Mouse (Mus musculus) midbrain, embryonic 16.5 days (tissue): Measurements from ENCODE around the gene Gm20388. TPM values are rescaled to one million over a fixed set of nuclear protein-coding genes. Genes with fewer than 3 reads are reported as not detected.

Experiments
- ATAC-seq: fragments of 200-750 bp; cut with Nextera tagmentation; 2 replicates; pipeline ENCODE4 v1.8.0; 2017; ENCODE audit warnings: moderate TSS enrichment
- H3K27ac ChIP-seq: fragments of 300-500 bp; sonication (generic); 2 replicates; pipeline ENCODE4 v1.5.1; 2014; ENCODE audit warnings: mild to moderate bottlenecking, low read length, mixed read lengths
- H3K27me3 ChIP-seq: fragments of 300-500 bp; sonication (generic); 2 replicates; pipeline ENCODE4 v1.6.1; 2014; ENCODE audit warnings: low read depth, low read length, mixed read lengths; ENCODE audit not compliant: control insufficient read depth, insufficient read depth
- H3K36me3 ChIP-seq: fragments of 300-500 bp; sonication (generic); 2 replicates; pipeline ENCODE4 v1.6.1; 2014; ENCODE audit warnings: mild to moderate bottlenecking, low read length, moderate library complexity, mixed read lengths; ENCODE audit not compliant: control insufficient read depth, insufficient read depth
- H3K4me1 ChIP-seq: fragments of 300-500 bp; sonication (generic); 2 replicates; pipeline ENCODE4 v1.6.1; 2014; ENCODE audit warnings: mild to moderate bottlenecking, low read length, mixed read lengths; ENCODE audit not compliant: control insufficient read depth, insufficient read depth
- H3K4me2 ChIP-seq: fragments of 300-500 bp; sonication (generic); 2 replicates; pipeline ENCODE4 v1.6.1; 2014; ENCODE audit warnings: mild to moderate bottlenecking, low read length, mixed read lengths
- H3K4me3 ChIP-seq: fragments of 300-500 bp; sonication (generic); 2 replicates; pipeline ENCODE4 v1.5.1; 2014; ENCODE audit warnings: low read depth, mild to moderate bottlenecking, low read length, moderate library complexity, mixed read lengths
- H3K9ac ChIP-seq: fragments of 300-500 bp; sonication (generic); 2 replicates; pipeline ENCODE4 v1.6.1; 2014; ENCODE audit warnings: low read depth, low read length, mixed read lengths
- H3K9me3 ChIP-seq: fragments of 300-500 bp; sonication (generic); replicated peaks from 2 replicates; pipeline ENCODE4 v1.6.1; 2014; ENCODE audit warnings: mild to moderate bottlenecking, low read length, mixed read lengths; ENCODE audit not compliant: control insufficient read depth, poor library complexity, severe bottlenecking
- WGBS: fragments of 180-500 bp; shearing (Covaris S2); extraction: QIAGEN DNeasy Blood & Tissue Kit; methylation state at CpG from one replicate; pipeline ENCODE4 v1.1.7; 2014; 5-methylcytosine and 5-hydroxymethylcytosine counted together
- polyA plus RNA-seq: library from polyadenylated mRNA; unstranded; fragments of >200 nt; fragmentation: Nextera tagmentation; extraction: Ambion mirVana; gene quantifications from 2 replicates; pipeline ENCODE4 v1.2.1, GENCODE M21; 2015

Gm20388 gene
- polyA plus RNA-seq, 1 experiment from 2014 or later, result 7.5 TPM

- no peak overlapping the region for H3K27ac ChIP-seq
- no peak overlapping the region for H3K4me3 ChIP-seq
- no peak for ATAC-seq
- H3K9me3 ChIP-seq, result no peaks in the 10 kb centered on the region
- H3K36me3 ChIP-seq, result peaks cover 11% of the 10 kb centered on the region
- 95% methylated on average over 7 of the region's 7 CpGs for WGBS
- no peaks in the 10 kb centered on the region for H3K27me3 ChIP-seq
- H3K9ac ChIP-seq, result no peak overlapping the region
- no peak overlapping the region for H3K4me2 ChIP-seq
- no peaks in the 10 kb centered on the region for H3K4me1 ChIP-seq
These were observed 2081.0 kb downstream of the Gm20388 start for GRCm38 (mm10) chr8:121991611-121992010.

GRCm38 (mm10) chr8:121992911-121993310, 2082.3 kb downstream of the Gm20388 start:
- Histone ChIP-seq H3K27me3 (no peaks in the 10 kb centered on the region), H3K9me3 (no peaks in the 10 kb centered on the region), H3K27ac (no peak overlapping the region), H3K4me1 (no peaks in the 10 kb centered on the region), H3K4me3 (no peak overlapping the region), H3K9ac (no peak overlapping the region), H3K4me2 (no peak overlapping the region), H3K36me3 (peaks cover 21% of the 10 kb centered on the region)
- no peak for ATAC-seq
- WGBS, result 83% methylated on average over 4 of the region's 4 CpGs

GRCm38 (mm10) chr8:121995112-121995511, 2084.5 kb downstream of the Gm20388 start:
- H3K9me3 ChIP-seq, result no peaks in the 10 kb centered on the region
- no peak overlapping the region for H3K4me2 ChIP-seq
- peaks cover 41% of the 10 kb centered on the region for H3K36me3 ChIP-seq
- no peak overlapping the region for H3K27ac ChIP-seq
- no peak overlapping the region for H3K9ac ChIP-seq
- no peak overlapping the region for H3K4me3 ChIP-seq
- 87% methylated on average over 4 of the region's 4 CpGs for WGBS
- H3K4me1 ChIP-seq, result no peaks in the 10 kb centered on the region
- ATAC-seq, result no peak
- H3K27me3 ChIP-seq, result no peaks in the 10 kb centered on the region

GRCm38 (mm10) chr8:121995895-121996294, 2085.3 kb downstream of the Gm20388 start:
- Histone ChIP-seq H3K4me2 (no peak overlapping the region), H3K4me3 (no peak overlapping the region), H3K36me3 (peaks cover 42% of the 10 kb centered on the region), H3K4me1 (no peaks in the 10 kb centered on the region), H3K27me3 (no peaks in the 10 kb centered on the region), H3K9me3 (no peaks in the 10 kb centered on the region), H3K9ac (no peak overlapping the region), H3K27ac (no peak overlapping the region)
- 87% methylated on average over 3 of the region's 3 CpGs for WGBS
- no peak for ATAC-seq

GRCm38 (mm10) chr8:121998631-121999030, 2088.0 kb downstream of the Gm20388 start:
- Histone ChIP-seq H3K27me3 (no peaks in the 10 kb centered on the region), H3K4me2 (no peak overlapping the region), H3K9ac (no peak overlapping the region), H3K9me3 (no peaks in the 10 kb centered on the region), H3K36me3 (peaks cover 31% of the 10 kb centered on the region), H3K27ac (no peak overlapping the region), H3K4me3 (no peak overlapping the region), H3K4me1 (no peaks in the 10 kb centered on the region)
- ATAC-seq, result no peak
- WGBS, result 88% methylated on average over 4 of the region's 4 CpGs

GRCm38 (mm10) chr8:121999211-121999610, 2088.6 kb downstream of the Gm20388 start:
- H3K4me3 ChIP-seq, result no peak overlapping the region
- H3K4me1 ChIP-seq, result peaks cover 3% of the 10 kb centered on the region; the same call in 1 of the 2 replicates
- H3K9ac ChIP-seq, result no peak overlapping the region
- H3K27me3 ChIP-seq, result no peaks in the 10 kb centered on the region
- H3K4me2 ChIP-seq, result no peak overlapping the region
- H3K36me3 ChIP-seq, result peaks cover 31% of the 10 kb centered on the region
- WGBS, result 90% methylated on average over 5 of the region's 5 CpGs
- no peak for ATAC-seq
- no peak overlapping the region for H3K27ac ChIP-seq
- no peaks in the 10 kb centered on the region for H3K9me3 ChIP-seq

- Histone ChIP-seq H3K9ac (no peak overlapping the region), H3K36me3 (peaks cover 34% of the 10 kb centered on the region), H3K27ac (no peak overlapping the region), H3K4me3 (no peak overlapping the region), H3K27me3 (no peaks in the 10 kb centered on the region), H3K4me2 (no peak overlapping the region), H3K4me1 (peaks cover 3% of the 10 kb centered on the region; the same call in 1 of the 2 replicates), H3K9me3 (no peaks in the 10 kb centered on the region)
- ATAC-seq, result no peak
- 93% methylated on average over 15 of the region's 15 CpGs for WGBS
These were observed 2090.9 kb downstream of the Gm20388 start for GRCm38 (mm10) chr8:122001339-122002115.

- Histone ChIP-seq H3K36me3 (peaks cover 22% of the 10 kb centered on the region), H3K9me3 (no peaks in the 10 kb centered on the region), H3K4me2 (no peak overlapping the region), H3K9ac (no peak overlapping the region), H3K4me3 (no peak overlapping the region), H3K27ac (peak overlapping the region; percentile 50; the same call in 1 of the 2 replicates), H3K27me3 (no peaks in the 10 kb centered on the region), H3K4me1 (peaks cover 3% of the 10 kb centered on the region; the same call in 1 of the 2 replicates)
- 78% methylated on average over 8 of the region's 8 CpGs for whole genome bisulfite sequencing
- no peak for ATAC-seq
These were observed 2093.0 kb downstream of the Gm20388 start for GRCm38 (mm10) chr8:122003646-122004045.

GRCm38 (mm10) chr8:122004131-122004530, 2093.5 kb downstream of the Gm20388 start:
- Histone ChIP-seq H3K4me2 (no peak overlapping the region), H3K9me3 (no peaks in the 10 kb centered on the region), H3K36me3 (peaks cover 19% of the 10 kb centered on the region), H3K9ac (no peak overlapping the region), H3K27ac (peak overlapping the region; percentile 50; the same call in 1 of the 2 replicates), H3K4me1 (peaks cover 3% of the 10 kb centered on the region; the same call in 1 of the 2 replicates), H3K27me3 (no peaks in the 10 kb centered on the region), H3K4me3 (no peak overlapping the region)
- 80% methylated on average over 5 of the region's 5 CpGs for WGBS
- ATAC-seq, result no peak
